Mouse (Mus musculus): ENCODE data around the gene Mdc1. TPM values are rescaled to one million over a fixed set of nuclear protein-coding genes. Genes with fewer than 3 reads are reported as not detected.

Gene Mdc1
- polyA plus RNA-seq (2012; rRNA removed; ENCODE audit: low replicate concordance): 9.6 and 11.0 TPM in 2 replicates

GRCm38 (mm10) chr17:35841076-35841950 is at the start of gene Mdc1:
Gene Mdc1 (plus strand): TSS chr17:35841515.

GRCm38 (mm10) chr17:35821439-35822430 is 19.6 kb upstream of the Mdc1 start, which contains the start of gene Ier3:
Gene Ier3 (plus strand): TSS chr17:35821684.

GRCm38 (mm10) chr17:35822964-35823937 is 18.1 kb upstream of the Mdc1 start, which contains the start of gene Flot1:
Gene Flot1 (plus strand): TSS chr17:35823230.

GRCm38 (mm10) chr17:35838122-35838544 is 3.2 kb upstream of the Mdc1 start, which contains the start of gene Tubb5:
Gene Tubb5 (minus strand): TSS chr17:35838306.

GRCm38 (mm10) chr17:35861198-35861857 is 20.0 kb downstream of the Mdc1 start, which contains the start of gene Nrm:
Gene Nrm (plus strand): TSS chr17:35861318.

GRCm38 (mm10) chr17:35865481-35866280 is 24.4 kb downstream of the Mdc1 start, which contains the start of gene Ppp1r18:
Gene Ppp1r18 (plus strand): TSS chr17:35865593.

GRCm38 (mm10) chr17:35879245-35880057 is 38.1 kb downstream of the Mdc1 start, which contains the start of gene Dhx16:
Gene Dhx16 (plus strand): TSS chr17:35879819.

GRCm38 (mm10) chr17:35896781-35897643 is 55.7 kb downstream of the Mdc1 start, which contains the start of gene 2310061I04Rik:
Gene 2310061I04Rik (minus strand): TSS chr17:35897431.

Other genes starting within 250 kb of the Mdc1 start
- not detected in 2 replicates for gene Sfta2, start 240.0 kb upstream of the Mdc1 start, polyA plus RNA-seq (2012; rRNA removed; ENCODE audit: low replicate concordance)
- gene Gm9573, start 214.9 kb upstream of the Mdc1 start, polyA plus RNA-seq (2012; rRNA removed; ENCODE audit: low replicate concordance): not detected in 2 replicates
- not detected in 2 replicates for gene Mucl3, start 197.8 kb upstream of the Mdc1 start, polyA plus RNA-seq (2012; rRNA removed; ENCODE audit: low replicate concordance)
- gene Vars2, start 173.9 kb upstream of the Mdc1 start, polyA plus RNA-seq (2012; rRNA removed; ENCODE audit: low replicate concordance): 29.6 and 63.8 TPM in 2 replicates
- gene Gtf2h4, start 167.8 kb upstream of the Mdc1 start, polyA plus RNA-seq (2012; rRNA removed; ENCODE audit: low replicate concordance): 29.5 and 31.8 TPM in 2 replicates
- 39.2 and 64.6 TPM in 2 replicates for gene Ddr1, start 136.9 kb upstream of the Mdc1 start, polyA plus RNA-seq (2012; rRNA removed; ENCODE audit: low replicate concordance)
- gene Ier3, start 19.8 kb upstream of the Mdc1 start, polyA plus RNA-seq (2012; rRNA removed; ENCODE audit: low replicate concordance): 16.7 and 21.8 TPM in 2 replicates
- 63.0 and 72.5 TPM in 2 replicates for gene Flot1, start 18.3 kb upstream of the Mdc1 start, polyA plus RNA-seq (2012; rRNA removed; ENCODE audit: low replicate concordance)
- 364 and 441 TPM in 2 replicates for gene Tubb5, start 3.2 kb upstream of the Mdc1 start, polyA plus RNA-seq (2012; rRNA removed; ENCODE audit: low replicate concordance)
- gene Nrm, start 19.8 kb downstream of the Mdc1 start, polyA plus RNA-seq (2012; rRNA removed; ENCODE audit: low replicate concordance): 34.4 and 39.7 TPM in 2 replicates
- gene Ppp1r18, start 24.1 kb downstream of the Mdc1 start, polyA plus RNA-seq (2012; rRNA removed; ENCODE audit: low replicate concordance): 78.6 and 130 TPM in 2 replicates
- gene Dhx16, start 38.3 kb downstream of the Mdc1 start, polyA plus RNA-seq (2012; rRNA removed; ENCODE audit: low replicate concordance): 57.7 and 68.8 TPM in 2 replicates
- 74.6 and 74.7 TPM in 2 replicates for gene 2310061I04Rik, start 55.9 kb downstream of the Mdc1 start, polyA plus RNA-seq (2012; rRNA removed; ENCODE audit: low replicate concordance)
- gene Atat1, start 68.6 kb downstream of the Mdc1 start, polyA plus RNA-seq (2012; rRNA removed; ENCODE audit: low replicate concordance): 63.9 and 77.1 TPM in 2 replicates
- 79.5 and 120 TPM in 2 replicates for gene Mrps18b, start 74.9 kb downstream of the Mdc1 start, polyA plus RNA-seq (2012; rRNA removed; ENCODE audit: low replicate concordance)
- gene Ppp1r10, start 74.9 kb downstream of the Mdc1 start, polyA plus RNA-seq (2012; rRNA removed; ENCODE audit: low replicate concordance): 26.1 and 34.0 TPM in 2 replicates
- 55.9 and 71.4 TPM in 2 replicates for gene Abcf1, start 128.2 kb downstream of the Mdc1 start, polyA plus RNA-seq (2012; rRNA removed; ENCODE audit: low replicate concordance)
- gene Gnl1, start 138.3 kb downstream of the Mdc1 start, polyA plus RNA-seq (2012; rRNA removed; ENCODE audit: low replicate concordance): 20.7 and 37.2 TPM in 2 replicates
- gene Prr3, start 138.7 kb downstream of the Mdc1 start, polyA plus RNA-seq (2012; rRNA removed; ENCODE audit: low replicate concordance): 22.1 and 26.9 TPM in 2 replicates
- gene H2-T24, start 179.0 kb downstream of the Mdc1 start, polyA plus RNA-seq (2012; rRNA removed; ENCODE audit: low replicate concordance): 8.3 and 9.4 TPM in 2 replicates
- gene H2-T23, start 191.3 kb downstream of the Mdc1 start, polyA plus RNA-seq (2012; rRNA removed; ENCODE audit: low replicate concordance): 279 and 344 TPM in 2 replicates
- gene H2-T22, start 201.2 kb downstream of the Mdc1 start, polyA plus RNA-seq (2012; rRNA removed; ENCODE audit: low replicate concordance): 100 and 107 TPM in 2 replicates
- 0.20 TPM in 1 of 2 replicates, not detected in the other for gene Gm6034, start 201.4 kb downstream of the Mdc1 start, polyA plus RNA-seq (2012; rRNA removed; ENCODE audit: low replicate concordance)
- gene Gm11127, start 216.9 kb downstream of the Mdc1 start, polyA plus RNA-seq (2012; rRNA removed; ENCODE audit: low replicate concordance): 0.18 TPM in 1 of 2 replicates, not detected in the other

Measured in mammary gland, adult 2 months (tissue).